Mouse (Mus musculus) erythroblast, embryonic 14.5 days (primary cell): Measurements from ENCODE around the gene Gins2.

Experiments
- GATA1 ChIP-seq: IDR thresholded peaks from 2 replicates; pipeline ENCODE4 v1.6.1; 2012; ENCODE audit warnings: low read length, inconsistent platforms, mixed read lengths
- TAL1 ChIP-seq: IDR thresholded peaks from 3 replicates; pipeline ENCODE4 v1.6.1; 2012; ENCODE audit warnings: low read length, inconsistent platforms, mixed read lengths

DNA sequence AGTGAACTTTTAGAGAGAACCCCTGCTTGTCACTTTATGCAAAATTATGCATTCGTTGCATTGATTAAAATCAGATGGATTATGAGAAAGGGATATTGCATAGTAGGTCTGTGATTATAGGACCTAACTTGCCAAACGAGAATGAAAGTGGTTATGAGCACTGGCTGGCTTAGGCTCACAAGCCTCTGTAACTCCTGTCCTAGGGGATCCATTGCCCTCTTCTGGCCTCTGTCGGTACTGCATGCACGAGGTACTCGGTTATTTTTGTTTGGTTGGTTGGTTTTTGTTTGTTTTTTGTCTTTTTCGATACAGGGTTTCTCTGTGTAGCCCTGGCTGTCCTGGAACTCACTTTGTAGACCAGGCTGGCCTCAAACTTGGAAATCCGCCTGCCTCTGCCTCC, 18.8 kb upstream of the Gins2 start:
- no peak for TF ChIP-seq GATA1
- no peak for TF ChIP-seq TAL1
